Mouse (Mus musculus) liver, embryonic 14.5 days (tissue): ENCODE measurements around the gene Zfp113.

Experiments
- CTCF ChIP-seq: IDR thresholded peaks from 2 replicates; pipeline ENCODE4 v1.5.1; 2016; ENCODE audit warnings: antibody characterized with exemption, low read depth, control low read depth
- EP300 ChIP-seq: IDR thresholded peaks from 2 replicates; pipeline ENCODE4 v1.6.1; 2016; ENCODE audit warnings: antibody characterized with exemption, low read depth

DNA sequence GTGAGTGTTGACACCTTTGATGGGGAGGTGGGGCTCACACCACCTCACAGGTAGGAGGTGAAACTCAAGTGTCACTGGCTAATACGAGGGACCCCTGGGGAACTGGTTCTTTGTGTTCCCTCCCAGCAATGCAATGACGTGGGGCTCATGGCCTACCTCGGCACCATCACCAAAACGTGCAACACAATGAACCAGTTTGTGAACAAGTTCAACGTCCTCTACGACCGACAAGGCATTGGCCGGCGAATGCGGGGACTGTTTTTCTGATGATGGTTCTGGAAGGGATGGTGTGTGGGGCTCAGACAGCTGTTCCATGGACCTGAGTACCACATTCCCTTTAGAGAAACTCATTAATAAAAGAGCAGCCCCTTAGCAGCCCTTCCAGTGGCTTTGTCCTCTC, 8.1 kb upstream of the Zfp113 start:
- TF ChIP-seq CTCF (no peak), EP300 (no peak)
